Mouse (Mus musculus): Measurements from ENCODE around the gene Slc1a2.

DNA sequence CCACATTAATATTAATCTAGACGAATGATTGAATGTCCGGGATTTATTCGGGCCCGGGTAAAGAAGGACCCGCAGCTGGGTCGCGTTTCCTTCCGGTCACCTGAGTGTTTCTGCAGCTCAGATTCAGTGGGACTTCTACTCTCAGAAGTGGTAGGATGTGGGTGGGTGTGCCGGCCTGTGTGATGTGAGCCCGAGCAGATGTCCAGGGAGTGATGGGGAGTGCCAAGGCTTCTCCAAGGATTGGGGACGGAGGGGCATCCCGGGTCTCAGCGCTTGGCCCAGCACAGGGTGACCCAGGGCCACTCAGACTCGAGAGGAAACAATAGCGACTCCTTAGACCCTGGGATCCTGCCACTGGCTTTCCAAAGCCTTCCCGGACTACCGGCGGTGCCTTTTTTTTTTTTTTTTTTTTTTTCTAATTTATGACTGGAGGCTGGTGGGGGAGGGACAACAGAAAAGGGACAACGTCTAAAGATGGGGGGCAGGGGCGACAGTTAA lies at the start of gene Slc1a2:
- no peak for TF ChIP-seq CTCF (IDR thresholded peaks at IDR 0.05; ENCODE audit: low read depth, low read length)
- TF ChIP-seq POLR2AphosphoS5 (IDR thresholded peaks at IDR 0.05; ENCODE audit: insufficient replicate concordance, low read depth, low read length): no peak
- TF ChIP-seq GATA1 (IDR thresholded peaks at IDR 0.05; ENCODE audit: borderline replicate concordance, low read length): no peak
